Mouse (Mus musculus): ENCODE measurements around the gene C1galt1c1. TPM values are rescaled to one million over a fixed set of nuclear protein-coding genes. Genes with fewer than 3 reads are reported as not detected.

C1galt1c1 gene
- 10 to 100 TPM; 24.6 to 27.2 TPM for polyA plus RNA-seq (2017; shearing (Covaris generic))

GRCm38 (mm10) chrX:38634801-38635637 is at the start of gene C1galt1c1:
TSS of gene C1galt1c1 (minus strand) at chrX:38635087.

GRCm38 (mm10) chrX:38600177-38600994 is 34.5 kb downstream of the C1galt1c1 start, which contains the start of gene Mcts1:
TSS of gene Mcts1 (plus strand) at chrX:38600578.

Other genes starting within 250 kb of the C1galt1c1 start
- gene Lamp2, start 178.6 kb downstream of the C1galt1c1 start, polyA plus RNA-seq (2017; shearing (Covaris generic)) = 10 to 100 TPM; 59.0 to 90.9 TPM
- 10 to 100 TPM; 27.1 to 28.5 TPM for gene Cul4b, start 58.9 kb downstream of the C1galt1c1 start, polyA plus RNA-seq (2017; shearing (Covaris generic))
- 100 to 1,000 TPM; 150 to 165 TPM for gene Mcts1, start 34.5 kb downstream of the C1galt1c1 start, polyA plus RNA-seq (2017; shearing (Covaris generic))
- gene 6030498E09Rik, start 137.6 kb upstream of the C1galt1c1 start, polyA plus RNA-seq (2017; shearing (Covaris generic)) = not detected

Measured in activated CD4-positive, CD25-positive, alpha-beta regulatory T cell (primary cell).